Mouse (Mus musculus): ENCODE data around the gene Aloxe3. TPM values are rescaled to one million over a fixed set of nuclear protein-coding genes. Genes with fewer than 3 reads are reported as not detected.
"Not testable (repeated sequence)": the region's sequence is repeated elsewhere in the genome, so short reads cannot be mapped to it uniquely, and the experiment has no call there.

Gene Aloxe3
- polyA plus RNA-seq, 1 experiment from 2014 or later: not detected

DNA sequence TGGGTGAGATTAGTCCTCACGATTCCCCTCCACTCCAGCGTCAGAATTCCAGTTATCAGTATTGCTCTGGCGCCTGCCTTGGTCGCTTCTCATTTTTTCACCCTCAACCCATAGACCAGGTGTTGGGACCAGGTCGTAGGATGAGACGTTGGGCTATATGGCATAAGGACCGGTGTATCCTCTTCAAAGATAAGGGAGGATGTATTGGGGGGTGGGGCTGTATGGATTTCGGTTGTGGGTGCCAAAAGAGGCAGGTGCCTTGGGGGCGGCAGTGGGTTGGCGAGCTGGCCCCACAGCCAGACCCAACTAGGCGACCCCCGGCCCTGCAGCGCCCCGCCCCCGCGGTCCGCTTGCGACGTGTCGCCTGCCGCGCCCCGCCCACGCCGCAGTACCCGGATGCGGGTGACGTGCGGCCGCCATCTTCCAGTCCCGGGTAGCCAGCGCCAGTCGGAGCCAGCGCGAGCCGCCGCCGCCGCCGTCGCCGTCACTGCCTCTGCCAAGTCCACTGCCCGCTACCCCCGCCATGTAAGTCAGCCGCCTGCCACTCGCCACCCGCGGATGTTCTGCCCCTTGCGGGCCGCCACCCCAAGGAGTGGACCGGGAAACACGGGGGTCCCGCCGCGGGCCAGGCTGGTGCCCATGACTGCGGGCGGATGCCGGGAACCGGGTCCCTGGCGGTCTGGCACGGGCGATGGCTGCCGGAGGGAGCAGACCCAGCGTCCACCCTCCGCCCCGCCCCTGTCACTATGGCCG is 37.4 kb upstream of the Aloxe3 start, which contains the start of gene Vamp2:
TSS of gene Vamp2 (plus strand) at position 388 of the 753 bp plus-strand sequence.
- no peaks in the 10 kb centered on the region for H3K9me3 ChIP-seq (replicated peaks)
- peaks cover 34% of the 10 kb centered on the region for H3K36me3 ChIP-seq
- WGBS (ENCODE audit: insufficient replicate concordance): under 1% methylated on average over 63 of the region's 67 CpGs
- H3K27ac ChIP-seq: peak within 1 kb of the TSS; percentile 94
- ATAC-seq (ENCODE audit: low read depth) (peak; percentile 57), DNase-seq (peak; percentile 81)
- H3K9ac ChIP-seq: peak within 1 kb of the TSS; percentile 100
- peak within 1 kb of the TSS; percentile 98 for H3K4me2 ChIP-seq
- peaks cover 49% of the 10 kb centered on the region for H3K4me1 ChIP-seq (replicated peaks)
- H3K4me3 ChIP-seq (replicated peaks): peak within 1 kb of the TSS; percentile 99
- H3K27me3 ChIP-seq: no peaks in the 10 kb centered on the region

DNA sequence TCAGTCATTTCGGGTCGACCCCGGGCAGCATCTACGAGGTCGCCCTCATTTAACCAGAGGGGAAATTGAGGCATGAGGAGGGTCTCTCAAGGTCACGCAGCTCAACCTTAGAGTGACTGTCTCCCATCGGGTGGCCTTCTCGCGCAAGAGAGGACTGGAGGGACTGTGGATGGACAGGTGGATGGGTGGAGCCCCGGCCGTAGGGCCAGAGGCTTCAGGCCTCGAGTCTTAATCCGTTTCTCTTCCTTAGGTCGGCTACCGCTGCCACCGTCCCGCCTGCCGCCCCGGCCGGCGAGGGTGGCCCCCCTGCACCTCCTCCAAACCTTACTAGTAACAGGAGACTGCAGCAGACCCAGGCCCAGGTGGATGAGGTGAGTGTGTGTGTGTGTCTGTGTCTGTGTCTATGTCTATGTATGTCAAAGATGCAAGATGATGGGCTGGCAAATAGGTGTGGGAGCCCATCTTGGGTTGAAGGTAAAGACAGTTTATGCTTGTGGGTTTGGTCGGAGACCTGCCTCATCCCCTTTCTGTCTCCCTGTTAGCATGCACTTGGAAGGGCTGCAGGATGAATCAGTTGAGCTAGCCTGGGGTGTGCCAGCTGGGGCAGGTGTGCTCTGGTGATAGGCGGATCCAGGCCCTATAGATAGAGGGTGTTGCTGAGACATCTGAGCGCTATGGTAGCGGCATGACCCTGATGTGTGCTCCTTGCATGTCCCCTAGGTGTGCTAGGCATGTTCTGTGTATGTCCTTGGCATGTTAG is 36.7 kb upstream of the Aloxe3 start:
- peaks cover 53% of the 10 kb centered on the region for H3K4me1 ChIP-seq (replicated peaks)
- peaks cover 34% of the 10 kb centered on the region for H3K36me3 ChIP-seq
- ATAC-seq (ENCODE audit: low read depth): peak; percentile 85
- H3K9me3 ChIP-seq (replicated peaks): no peaks in the 10 kb centered on the region
- H3K27me3 ChIP-seq: no peaks in the 10 kb centered on the region
- WGBS (ENCODE audit: insufficient replicate concordance): 5% methylated on average over 25 of the region's 25 CpGs
- DNase-seq: peak; percentile 63
- peak overlapping the region; percentile 100 for H3K9ac ChIP-seq
- H3K27ac ChIP-seq: peak overlapping the region; percentile 94
- H3K4me2 ChIP-seq: peak overlapping the region; percentile 98
- peak overlapping the region; percentile 99 for H3K4me3 ChIP-seq (replicated peaks)

GRCm38 (mm10) chr11:69089616-69090290 is 35.9 kb upstream of the Aloxe3 start:
- no peak for DNase-seq
- Histone ChIP-seq H3K4me2 (peak overlapping the region; percentile 98), H3K27me3 (no peaks in the 10 kb centered on the region), H3K9me3 (replicated peaks) (no peaks in the 10 kb centered on the region), H3K4me1 (replicated peaks) (peaks cover 59% of the 10 kb centered on the region), H3K36me3 (peaks cover 34% of the 10 kb centered on the region), H3K27ac (peak overlapping the region; percentile 94), H3K4me3 (replicated peaks) (peak overlapping the region; percentile 99), H3K9ac (peak overlapping the region; percentile 100)
- no peak for ATAC-seq (ENCODE audit: low read depth)
- WGBS (ENCODE audit: insufficient replicate concordance): 79% methylated on average over 12 of the region's 12 CpGs

- H3K27me3 ChIP-seq: no peaks in the 10 kb centered on the region
- ATAC-seq (ENCODE audit: low read depth) (no peak), DNase-seq (no peak)
- H3K9me3 ChIP-seq (replicated peaks): no peaks in the 10 kb centered on the region
- H3K4me1 ChIP-seq (replicated peaks): peaks cover 63% of the 10 kb centered on the region
- WGBS (ENCODE audit: insufficient replicate concordance): 73% methylated on average over 6 of the region's 6 CpGs
- H3K4me3 ChIP-seq (replicated peaks): no peak overlapping the region
- peak overlapping the region; percentile 98 for H3K4me2 ChIP-seq
- H3K27ac ChIP-seq: peak overlapping the region; percentile 94
- peak overlapping the region; percentile 100 for H3K9ac ChIP-seq
- H3K36me3 ChIP-seq: peaks cover 34% of the 10 kb centered on the region
These were observed 35.3 kb upstream of the Aloxe3 start for GRCm38 (mm10) chr11:69090367-69090766.

DNA sequence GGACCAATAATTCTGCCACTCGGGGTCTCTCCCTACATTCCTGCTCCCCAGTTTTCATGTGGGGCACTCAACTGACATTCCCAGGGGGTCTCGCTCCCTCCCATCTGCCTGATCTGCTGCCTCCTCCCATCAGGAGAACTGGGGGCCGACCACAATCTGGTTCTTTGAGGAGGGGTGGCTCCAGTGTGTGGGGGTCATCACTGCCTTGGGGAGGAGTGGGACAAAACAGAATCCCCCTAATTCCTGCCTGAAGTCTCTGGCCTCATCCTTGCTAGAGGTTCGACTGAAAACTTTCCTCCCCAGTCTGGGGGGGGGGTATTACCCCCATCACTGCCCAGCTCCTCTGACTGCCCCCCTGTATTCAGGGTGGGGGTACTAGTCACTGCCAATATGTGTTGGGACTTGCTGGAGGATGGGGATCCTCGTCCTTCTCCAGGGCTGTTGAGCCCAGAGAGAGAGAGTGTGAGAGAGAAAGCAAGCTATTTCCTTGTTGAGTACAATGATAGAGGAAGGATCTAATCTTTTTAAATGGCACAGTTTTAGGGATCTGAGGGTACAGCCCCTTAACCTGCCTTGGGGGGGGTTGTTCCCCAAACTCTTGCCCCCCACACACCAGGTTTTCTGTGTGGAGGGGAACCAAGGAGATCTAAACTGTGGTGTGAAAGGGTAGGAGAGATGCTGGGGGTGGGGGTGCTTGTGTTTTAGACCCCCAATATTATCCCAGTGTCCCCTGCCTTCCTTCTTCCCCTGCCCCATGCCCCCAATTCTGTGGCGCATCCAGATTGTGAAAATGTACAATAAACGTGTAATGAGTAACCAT is 33.9 kb upstream of the Aloxe3 start:
- DNase-seq: no peak

DNA sequence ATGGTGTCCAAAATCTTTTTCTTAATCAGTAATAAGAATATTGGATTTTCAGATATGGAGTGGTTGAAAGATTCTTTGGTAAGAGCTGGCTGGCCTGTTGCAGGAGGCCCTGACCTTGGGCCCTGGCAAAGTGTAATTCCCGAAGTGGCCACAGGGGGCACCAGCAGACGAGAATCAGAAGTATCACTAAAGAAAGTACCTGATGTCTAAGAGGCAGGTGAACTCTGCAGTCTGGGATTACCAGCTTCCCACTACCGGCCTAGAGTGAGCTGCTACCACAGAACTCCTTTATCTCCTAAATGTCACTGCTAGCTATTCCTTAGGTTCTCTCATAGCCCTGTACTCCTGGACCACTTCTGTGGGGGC is 33.3 kb upstream of the Aloxe3 start:
- no peak overlapping the region for H3K27ac ChIP-seq
- no peak overlapping the region for H3K9ac ChIP-seq
- peaks cover 34% of the 10 kb centered on the region for H3K36me3 ChIP-seq
- peaks cover 74% of the 10 kb centered on the region for H3K4me1 ChIP-seq (replicated peaks)
- ATAC-seq (ENCODE audit: low read depth) (no peak), DNase-seq (peak; percentile 76)
- 2% methylated on average over 3 of the region's 3 CpGs for WGBS (ENCODE audit: insufficient replicate concordance)
- H3K4me3 ChIP-seq (replicated peaks): no peak overlapping the region
- H3K4me2 ChIP-seq: no peak overlapping the region
- H3K9me3 ChIP-seq (replicated peaks): no peaks in the 10 kb centered on the region
- H3K27me3 ChIP-seq: no peaks in the 10 kb centered on the region

More for the DNA sequence above, 33.9 kb upstream of the Aloxe3 start:
- H3K9ac ChIP-seq: no peak overlapping the region
- WGBS (ENCODE audit: insufficient replicate concordance): 48% methylated on average over 7 of the region's 7 CpGs
- no peak overlapping the region for H3K4me3 ChIP-seq (replicated peaks)
- H3K4me1 ChIP-seq (replicated peaks): peaks cover 74% of the 10 kb centered on the region
- ATAC-seq (ENCODE audit: low read depth): no peak
- H3K36me3 ChIP-seq: peaks cover 34% of the 10 kb centered on the region
- no peak overlapping the region for H3K4me2 ChIP-seq
- no peaks in the 10 kb centered on the region for H3K9me3 ChIP-seq (replicated peaks)
- no peaks in the 10 kb centered on the region for H3K27me3 ChIP-seq
- H3K27ac ChIP-seq: no peak overlapping the region

- ATAC-seq (ENCODE audit: low read depth): no peak
- Histone ChIP-seq H3K27me3 (no peaks in the 10 kb centered on the region), H3K4me2 (no peak overlapping the region), H3K36me3 (peaks cover 34% of the 10 kb centered on the region), H3K9ac (no peak overlapping the region), H3K9me3 (replicated peaks) (no peaks in the 10 kb centered on the region), H3K27ac (no peak overlapping the region), H3K4me3 (replicated peaks) (no peak overlapping the region), H3K4me1 (replicated peaks) (peaks cover 74% of the 10 kb centered on the region)
- no peak for DNase-seq
- WGBS (ENCODE audit: insufficient replicate concordance): 74% methylated on average over 4 of the region's 4 CpGs
These were observed 32.8 kb upstream of the Aloxe3 start for GRCm38 (mm10) chr11:69092871-69093270.

- not testable (repeated sequence) for DNase-seq; H3K4me3 ChIP-seq (replicated peaks); H3K27me3 ChIP-seq; H3K9ac ChIP-seq; H3K9me3 ChIP-seq (replicated peaks); ATAC-seq (ENCODE audit: low read depth)
- Histone ChIP-seq H3K27ac (0 out of 2 replicates have a peak overlapping the region, but pooled peaks have one; percentile 85), H3K4me1 (replicated peaks) (peaks cover 80% of the 10 kb centered on the region), H3K4me2 (0 out of 2 replicates have a peak overlapping the region, but pooled peaks have one; percentile 9), H3K36me3 (peaks cover 34% of the 10 kb centered on the region)
- 83% methylated on average over 7 of the region's 7 CpGs for WGBS (ENCODE audit: insufficient replicate concordance)
These were observed 31.8 kb upstream of the Aloxe3 start for GRCm38 (mm10) chr11:69093856-69094255.

- ATAC-seq (ENCODE audit: low read depth): peak; percentile 86
- Histone ChIP-seq H3K4me2 (peak within 1 kb of the TSS; percentile 95), H3K27ac (peak within 1 kb of the TSS; percentile 93), H3K27me3 (no peaks in the 10 kb centered on the region), H3K9me3 (replicated peaks) (no peaks in the 10 kb centered on the region), H3K4me1 (replicated peaks) (peaks cover 80% of the 10 kb centered on the region), H3K9ac (peak within 1 kb of the TSS; percentile 78), H3K36me3 (peaks cover 29% of the 10 kb centered on the region), H3K4me3 (replicated peaks) (peak within 1 kb of the TSS; percentile 67)
- DNase-seq: peak; percentile 99
- 1% methylated on average over 37 of the region's 37 CpGs for WGBS (ENCODE audit: insufficient replicate concordance)
These were observed 30.8 kb upstream of the Aloxe3 start, which contains the start of gene Per1 for GRCm38 (mm10) chr11:69094697-69095429. Gene Per1 (plus strand): TSS chr11:69095217.

Measured in liver, embryonic 13.5 days (tissue).